Mouse (Mus musculus) spleen, postnatal 4 days (tissue): ENCODE results near the gene Myh1.
A peak's percentile ranks its signal among the peaks of the same experiment; 100 is the strongest.

Experiments used
- DNase-seq, 2 experiments: peaks; one replicate each; pipeline ENCODE4 v3.0.0; 2022; ENCODE audit warnings: low spot score in 2 of 2

Gene Myh1

DNA sequence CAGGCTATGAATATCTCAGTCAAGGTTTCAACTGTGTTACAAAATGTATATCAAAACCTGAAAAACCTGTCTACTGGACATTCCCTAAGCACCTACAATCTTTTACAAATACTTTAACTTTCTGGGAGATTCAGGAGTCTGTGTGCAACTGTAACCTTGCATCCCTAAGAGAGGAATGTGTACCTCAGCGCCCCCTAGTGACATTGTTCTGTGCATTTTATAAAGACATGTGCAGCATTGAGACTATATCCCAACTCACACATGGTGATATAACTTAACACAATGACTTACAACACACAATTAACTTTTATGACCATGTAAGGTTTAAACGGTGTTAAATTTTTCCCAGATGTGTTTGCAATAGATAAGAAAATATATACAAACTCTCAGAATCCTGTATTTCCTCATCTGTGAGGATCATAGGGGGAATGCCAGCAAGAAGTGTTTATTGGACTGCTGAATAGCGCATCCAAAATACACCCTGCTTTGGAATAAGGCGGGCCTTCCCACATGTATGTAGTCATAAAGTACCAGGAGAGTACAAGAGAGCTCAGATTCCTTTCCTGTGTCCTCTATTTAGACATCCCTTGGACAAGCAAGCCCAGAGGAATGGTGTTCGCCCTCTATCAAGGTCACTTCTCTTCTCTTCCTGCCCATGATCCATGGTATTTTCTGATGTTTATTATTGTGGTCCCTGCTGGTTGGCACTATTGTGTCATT, 35.9 kb downstream of the Myh1 start:
- no peak for DNase-seq

DNA sequence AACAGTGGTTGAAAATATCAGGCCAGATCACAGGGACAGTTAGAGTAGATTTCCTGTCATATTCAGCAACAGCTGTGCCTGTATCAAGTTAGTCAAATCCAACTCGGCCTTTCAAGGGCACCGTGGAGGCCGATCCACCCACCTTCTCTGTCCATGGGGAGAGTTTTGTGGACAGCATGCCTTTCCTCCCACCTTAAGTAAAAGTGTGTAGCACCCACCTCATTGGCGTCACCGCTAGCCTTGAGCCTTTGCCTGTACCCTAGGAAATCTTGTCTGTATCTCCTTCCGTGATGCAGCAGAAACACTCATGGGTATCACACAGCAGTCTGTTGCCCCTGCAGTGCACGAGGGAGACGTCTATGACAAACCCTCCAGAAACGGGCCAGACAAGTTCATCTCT, 36.9 kb downstream of the Myh1 start:
- DNase-seq, result no peak

DNA sequence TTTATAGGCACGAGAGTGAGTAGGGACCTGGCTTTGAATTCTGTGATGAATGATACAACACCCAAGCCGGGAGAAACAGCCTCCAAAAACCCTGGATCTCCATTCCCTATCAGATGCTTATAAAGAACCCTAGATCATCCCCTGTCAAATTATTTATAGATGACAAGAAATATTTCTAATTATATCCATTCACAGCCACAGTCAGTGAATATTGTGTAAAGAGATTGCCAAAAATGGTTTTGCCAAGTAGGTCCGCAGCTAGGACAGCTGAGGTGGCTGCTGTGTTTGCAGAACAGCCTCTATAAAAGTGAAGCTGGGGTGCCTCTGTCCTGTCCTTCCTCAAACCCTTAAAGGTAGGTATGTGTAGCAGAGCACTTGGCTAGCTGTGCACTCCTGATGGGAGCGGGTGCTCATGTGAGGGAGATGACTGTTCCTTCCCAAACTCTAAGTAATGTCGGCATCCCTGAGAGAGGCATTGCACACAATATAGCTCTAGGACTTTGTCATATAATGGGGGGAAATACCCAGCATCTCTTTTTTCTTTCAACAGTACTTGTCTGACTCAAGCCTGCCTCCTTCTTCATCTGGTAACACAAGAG, 37.7 kb downstream of the Myh1 start, which contains the start of gene Myh4:
Gene Myh4 (plus strand): TSS at position 549 of the 599 bp plus-strand sequence.
- DNase-seq, result no peak

DNA sequence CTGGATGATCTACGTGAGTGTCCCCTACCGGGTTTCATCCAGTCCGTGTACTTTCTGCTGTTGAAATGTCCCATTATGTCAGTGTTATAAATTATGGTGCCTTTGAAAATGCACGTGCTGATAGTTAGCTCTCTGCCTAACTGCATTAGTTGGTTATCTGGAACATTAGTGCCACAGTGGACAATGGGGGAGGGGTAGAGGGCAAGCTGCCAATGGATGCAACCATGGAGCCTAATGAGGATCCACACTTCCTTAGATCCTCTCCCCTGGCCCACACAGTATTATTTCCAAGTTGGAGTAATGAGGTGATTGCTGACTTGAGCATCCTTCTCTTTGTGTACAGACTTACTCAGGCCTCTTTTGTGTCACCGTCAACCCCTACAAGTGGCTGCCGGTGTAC, 41.2 kb downstream of the Myh1 start:
- DNase-seq, result no peak

DNA sequence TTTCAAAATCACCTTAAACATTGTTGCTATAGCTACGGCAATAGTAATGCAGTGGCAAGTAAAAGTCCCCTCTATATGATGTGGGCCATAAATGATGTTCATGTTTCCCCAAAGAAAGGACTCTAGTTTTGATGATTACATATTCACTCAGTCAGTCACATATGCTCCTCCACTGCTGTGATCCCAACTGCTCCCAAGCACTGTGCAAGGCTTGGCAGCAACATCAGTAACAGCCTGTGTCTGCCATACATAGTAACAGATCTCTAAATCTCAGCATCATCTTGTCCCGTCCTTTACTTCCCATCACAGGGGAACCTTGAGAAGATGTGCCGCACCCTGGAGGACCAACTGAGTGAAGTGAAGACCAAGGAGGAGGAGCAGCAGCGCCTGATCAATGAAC, 53.8 kb downstream of the Myh1 start:
- no peak for DNase-seq

DNA sequence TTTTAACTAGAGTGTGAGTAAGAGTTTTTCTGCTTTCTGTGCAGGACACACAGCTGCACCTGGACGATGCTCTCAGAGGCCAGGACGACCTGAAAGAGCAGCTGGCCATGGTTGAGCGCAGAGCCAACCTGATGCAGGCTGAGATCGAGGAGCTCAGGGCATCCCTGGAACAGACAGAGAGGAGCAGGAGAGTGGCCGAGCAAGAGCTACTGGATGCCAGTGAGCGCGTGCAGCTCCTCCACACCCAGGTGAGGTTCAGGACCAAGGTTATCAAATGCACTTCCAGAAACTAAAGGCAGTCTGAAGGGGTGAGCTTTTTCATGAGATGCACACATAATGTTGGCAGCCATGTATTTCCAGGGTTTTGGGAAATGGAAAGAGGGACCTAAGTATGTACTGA, 57.2 kb downstream of the Myh1 start:
- DNase-seq, result peak in 1 of 2 experiments; percentile 43

DNA sequence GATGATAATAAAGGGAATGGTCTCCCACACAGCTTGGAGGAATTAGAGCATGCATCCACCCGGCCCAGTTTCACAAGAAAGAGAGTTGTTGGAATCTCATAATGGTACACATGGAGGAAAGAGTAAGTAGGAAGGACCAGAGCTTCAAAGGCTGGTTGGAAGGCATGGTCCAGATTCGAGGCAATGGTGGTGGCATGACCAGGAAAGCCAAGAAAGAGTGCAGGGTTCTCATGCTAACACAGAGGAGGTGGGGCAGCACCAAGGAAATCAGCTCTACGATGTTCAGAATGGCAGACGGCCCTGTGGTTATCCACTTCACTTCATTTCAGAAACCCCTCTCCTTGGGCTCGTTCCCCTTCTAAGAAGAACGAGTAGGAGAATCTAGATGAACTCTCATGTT, 61.1 kb downstream of the Myh1 start:
- DNase-seq, result peak in 1 of 2 experiments; percentile 19
